Mouse (Mus musculus): ENCODE data around the gene Apoa4.
A peak's percentile ranks its signal among the peaks of the same experiment; 100 is the strongest.

The Apoa4 gene

DNA sequence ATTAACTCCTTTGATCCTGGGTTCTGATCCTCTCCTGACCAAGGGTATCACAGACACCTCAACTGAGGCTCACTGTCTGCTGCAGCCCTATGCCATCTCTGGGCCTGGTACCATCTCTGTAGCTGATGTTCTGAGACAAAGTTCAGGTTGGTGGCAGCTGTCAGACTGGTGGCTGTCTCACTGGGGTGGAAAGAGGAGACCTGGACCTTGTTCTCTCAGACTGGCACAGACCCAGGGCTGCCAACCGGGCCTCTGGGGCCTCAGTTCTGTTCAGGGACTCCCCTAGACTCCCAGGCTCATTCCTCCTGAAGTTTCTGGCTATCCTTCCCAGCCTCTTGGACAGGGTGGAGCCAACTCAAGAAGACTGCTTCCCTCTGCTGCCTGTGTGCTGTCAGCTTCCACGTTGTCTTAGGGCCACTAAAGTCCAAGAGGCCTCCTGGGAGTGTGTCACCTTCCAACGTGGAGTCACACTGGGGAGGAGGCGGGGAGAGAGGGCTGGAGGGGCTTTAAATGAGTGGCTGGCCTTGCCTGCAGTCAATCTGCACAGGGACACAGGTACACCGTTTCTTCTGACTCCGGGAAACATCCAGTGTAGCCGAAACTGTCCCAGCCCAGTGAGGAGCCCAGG is at the start of gene Apoa4:
TSS of gene Apoa4 (plus strand) at position 171 of the 628 bp plus-strand sequence.
- DNase-seq (ENCODE audit: low spot score in 2 of 2): no peak

DNA sequence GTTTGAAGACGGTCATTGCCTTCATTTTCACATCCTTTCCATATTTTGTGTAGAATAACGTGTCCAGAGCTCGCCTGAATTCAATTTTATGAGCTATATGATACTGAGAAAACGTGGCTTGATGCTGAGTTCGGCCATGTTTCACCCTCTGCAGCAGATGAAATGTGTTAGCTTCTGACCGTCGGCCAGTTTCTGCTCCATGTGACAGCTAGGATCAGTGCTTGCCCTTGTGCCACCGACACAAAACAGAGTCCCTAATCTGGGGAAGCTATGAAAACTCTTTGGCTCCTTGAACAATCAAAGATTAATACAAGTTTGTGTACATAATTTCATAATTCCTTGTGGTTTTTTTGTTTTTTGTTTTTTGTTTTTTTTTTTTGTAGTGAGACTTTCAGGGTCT is 49.3 kb upstream of the Apoa4 start:
- no peak for DNase-seq (ENCODE audit: low spot score in 2 of 2)

DNA sequence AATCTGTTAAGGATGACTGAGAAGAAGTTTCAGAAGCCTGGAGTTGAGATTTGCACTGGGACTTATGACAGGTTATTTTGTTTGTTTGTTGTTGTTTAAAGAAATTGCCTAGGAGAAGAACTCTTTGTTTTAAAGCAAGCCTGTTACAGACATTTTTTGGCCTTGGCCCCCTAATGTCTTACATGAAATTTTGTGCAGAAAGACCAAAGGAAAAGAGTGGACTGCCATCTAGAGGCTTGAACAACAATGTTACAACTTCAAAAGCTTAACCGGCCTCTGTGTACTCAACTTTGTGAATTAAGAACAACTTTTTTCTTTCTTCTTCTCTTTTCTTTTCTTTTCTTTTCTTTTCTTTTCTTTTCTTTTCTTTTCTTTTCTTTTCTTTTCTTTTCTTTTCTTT is 48.9 kb upstream of the Apoa4 start:
- DNase-seq (ENCODE audit: low spot score in 2 of 2): peak in 1 of 2 experiments; percentile 42

DNA sequence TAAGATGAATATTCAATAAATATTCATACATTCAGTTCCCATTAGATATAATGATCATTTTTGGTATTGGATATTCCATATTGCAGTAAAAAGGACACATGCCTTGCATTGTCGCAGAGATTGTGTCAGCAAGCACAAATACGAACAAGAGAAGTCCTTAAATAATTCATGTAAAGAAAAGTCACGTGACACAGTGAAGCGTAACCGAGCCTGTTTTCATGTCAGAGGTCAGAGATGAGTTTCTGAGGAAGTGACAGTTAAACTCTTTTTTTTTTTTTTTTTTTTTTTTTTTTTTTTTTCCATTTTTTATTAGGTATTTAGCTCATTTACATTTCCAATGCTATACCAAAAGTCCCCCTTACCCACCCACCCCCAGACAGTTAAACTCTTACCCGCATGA is 47.9 kb upstream of the Apoa4 start:
- DNase-seq (ENCODE audit: low spot score in 2 of 2): no peak

DNA sequence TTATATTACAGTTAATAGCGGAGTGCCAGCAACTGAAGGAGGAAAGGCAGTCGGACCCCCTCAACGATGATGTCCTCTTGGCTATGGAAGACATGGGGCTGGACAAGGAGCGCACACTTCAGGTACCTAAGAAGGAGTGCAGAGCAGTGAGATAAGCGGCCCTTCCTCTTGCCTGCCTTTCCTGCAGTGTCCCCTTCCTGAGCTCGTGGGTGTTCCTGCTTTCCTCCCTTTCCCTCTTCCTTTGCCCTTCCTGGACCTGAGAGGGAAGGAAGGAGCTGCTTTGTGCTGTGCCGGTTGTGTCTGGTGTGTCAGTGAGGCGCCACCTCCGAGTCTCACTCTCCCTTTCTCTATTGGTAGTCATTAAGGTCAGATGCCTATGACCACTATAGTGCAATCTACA is 45.7 kb upstream of the Apoa4 start:
- no peak for DNase-seq (ENCODE audit: low spot score in 2 of 2)

DNA sequence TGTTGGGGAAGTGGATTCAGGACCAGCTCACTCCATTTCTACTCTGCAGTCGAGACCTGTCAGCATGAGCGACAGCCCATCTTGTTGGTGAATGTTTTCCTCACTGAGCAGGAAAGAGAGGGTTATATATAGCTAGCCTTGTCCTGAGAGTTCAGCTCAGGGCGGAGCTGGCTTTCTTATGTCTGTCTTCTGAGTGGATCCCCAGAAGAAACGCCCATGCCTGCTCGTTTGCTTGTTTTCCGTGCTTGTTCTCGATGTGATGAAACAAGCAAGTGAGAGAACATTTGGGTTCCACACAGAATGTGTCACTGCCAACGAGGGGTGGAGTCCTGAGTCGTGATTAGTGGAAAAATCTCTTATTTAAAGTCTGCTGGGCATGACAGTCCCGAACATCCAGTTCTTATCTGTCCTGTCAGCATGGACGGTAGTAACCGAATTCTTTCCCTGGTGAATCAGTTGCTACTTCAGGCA is 43.8 kb upstream of the Apoa4 start:
- DNase-seq (ENCODE audit: low spot score in 2 of 2): no peak

DNA sequence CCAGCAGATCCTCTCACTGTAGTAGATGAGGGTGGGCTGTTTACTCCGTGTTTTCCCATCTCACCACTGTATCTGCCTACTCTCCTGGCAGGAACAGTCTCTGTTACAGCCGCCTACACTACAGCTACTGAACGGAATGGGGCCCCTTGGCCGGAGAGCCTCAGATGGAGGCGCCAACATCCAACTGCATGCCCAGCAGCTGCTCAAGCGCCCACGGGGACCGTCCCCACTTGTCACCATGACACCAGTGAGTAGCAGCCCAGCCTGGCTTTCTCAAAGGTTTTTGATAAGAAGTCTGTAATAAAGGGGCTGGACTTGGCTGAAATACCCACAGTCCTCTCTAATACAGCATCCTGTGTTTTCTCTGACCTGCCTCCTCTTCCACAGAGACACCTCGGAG is 42.0 kb upstream of the Apoa4 start:
- no peak for DNase-seq (ENCODE audit: low spot score in 2 of 2)

DNA sequence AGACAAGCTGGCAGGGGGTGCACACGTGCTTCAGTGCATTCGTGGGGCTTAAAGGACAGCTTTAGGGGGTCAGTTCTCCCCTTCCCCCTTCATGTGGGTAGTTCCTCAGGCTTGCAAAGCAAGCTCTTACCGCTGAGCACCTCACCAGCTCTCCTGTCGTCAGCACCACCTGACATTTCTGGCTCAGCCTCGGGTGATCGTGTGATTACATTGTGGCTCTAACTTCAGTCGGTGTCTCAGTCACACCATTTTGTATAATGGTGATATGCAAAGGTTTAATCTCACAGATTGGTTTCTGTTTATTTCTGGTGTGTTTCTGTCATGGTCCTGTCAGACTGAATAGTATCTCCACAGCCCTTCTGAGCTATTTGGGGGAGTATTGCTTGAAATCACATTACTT is 41.6 kb upstream of the Apoa4 start:
- DNase-seq (ENCODE audit: low spot score in 2 of 2): no peak

DNA sequence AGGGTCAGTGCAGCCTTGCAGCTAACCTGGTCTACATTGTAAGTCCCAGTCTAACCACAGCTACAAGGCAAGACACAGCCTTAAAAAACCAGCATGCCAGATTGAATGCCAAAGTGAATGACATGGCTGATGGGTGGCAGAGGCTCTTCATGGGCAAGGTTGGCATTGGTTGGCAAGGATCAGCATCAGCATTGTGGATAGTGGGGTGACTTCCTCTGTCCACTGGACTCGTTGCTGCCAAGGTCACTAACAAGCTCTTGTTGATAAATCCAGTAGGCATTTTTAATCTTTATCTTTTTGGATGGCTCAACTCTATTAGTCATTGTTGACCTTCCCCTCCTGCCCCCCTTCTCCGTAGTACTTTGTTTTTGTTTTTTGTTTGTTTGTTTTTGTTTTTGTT is 40.9 kb upstream of the Apoa4 start:
- DNase-seq (ENCODE audit: low spot score in 2 of 2): no peak

DNA sequence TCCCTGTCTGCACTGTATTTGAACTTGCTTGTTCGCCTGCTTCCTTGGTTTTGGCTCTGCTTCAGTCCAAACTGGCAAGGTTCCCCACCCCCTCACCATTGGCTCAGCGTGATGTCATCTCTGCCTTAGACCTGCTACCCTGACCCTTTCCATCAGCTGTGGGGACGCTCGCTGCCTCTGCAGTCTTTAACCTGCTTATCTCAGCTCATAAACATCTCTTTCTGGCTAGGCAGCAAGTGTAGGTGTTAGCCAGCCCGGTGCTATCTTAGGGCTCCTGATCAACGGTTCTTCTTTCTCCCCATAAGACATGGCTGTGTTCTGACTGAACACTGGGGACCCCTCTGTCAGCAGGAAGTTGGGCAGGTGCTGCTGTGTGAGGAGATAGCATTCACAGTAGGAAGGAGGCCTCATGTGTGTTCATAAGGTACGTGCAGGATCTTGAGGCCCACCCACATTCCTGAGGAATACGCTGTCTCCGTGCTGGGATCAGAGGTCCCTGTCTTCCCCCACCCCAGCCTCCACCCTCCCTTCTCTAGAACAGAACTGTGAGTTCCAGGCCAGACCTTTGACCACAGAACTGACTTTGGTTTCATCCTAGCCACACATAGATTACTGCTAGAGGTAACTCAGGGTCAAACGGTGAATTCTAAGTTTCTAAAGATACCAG is 33.5 kb upstream of the Apoa4 start:
- no peak for DNase-seq (ENCODE audit: low spot score in 2 of 2)

DNA sequence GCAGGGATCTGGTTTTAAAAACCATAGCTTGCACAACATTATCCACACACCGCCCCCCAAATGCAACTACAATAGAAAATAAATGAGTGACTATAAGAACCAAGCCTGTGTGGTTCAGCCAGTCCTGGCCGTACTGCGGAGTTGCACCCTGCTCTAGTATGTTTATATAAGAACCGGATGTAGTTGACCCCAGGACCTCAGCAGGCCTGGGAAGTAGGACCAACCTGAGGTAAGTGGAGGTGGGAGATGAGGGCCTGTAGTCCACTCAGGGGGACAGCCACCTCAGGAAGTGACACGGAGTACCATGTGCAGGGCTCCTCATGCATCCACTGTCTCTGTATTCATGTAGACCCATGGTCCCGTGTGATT is 33.0 kb upstream of the Apoa4 start:
- no peak for DNase-seq (ENCODE audit: low spot score in 2 of 2)

DNA sequence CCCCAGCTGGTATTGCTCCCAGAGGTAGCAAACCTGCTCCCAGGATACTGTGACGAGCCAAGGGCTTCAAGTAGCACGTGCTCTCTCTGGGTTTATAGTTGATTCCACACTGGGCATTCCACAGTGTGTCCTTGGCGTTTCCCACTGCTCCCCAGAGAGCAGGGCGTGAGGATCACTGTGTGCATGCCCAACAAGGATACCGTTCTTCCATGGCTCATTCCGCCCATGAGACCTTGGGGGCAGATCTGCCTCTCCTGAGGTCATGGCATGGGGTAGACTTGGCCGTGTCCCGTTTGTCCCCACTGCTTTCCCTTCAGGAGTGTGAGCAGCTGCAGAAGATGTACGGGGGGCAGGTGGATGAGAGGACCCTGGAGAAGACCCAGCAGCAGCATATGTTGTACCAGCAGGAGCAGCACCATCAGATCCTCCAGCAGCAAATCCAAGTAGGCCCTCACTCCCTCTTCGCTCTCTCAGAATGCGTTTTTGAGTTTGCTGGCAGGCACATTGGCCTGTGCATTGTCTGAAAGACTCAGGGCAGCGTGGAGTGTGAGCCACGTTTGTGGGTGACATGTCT is 32.0 kb upstream of the Apoa4 start:
- DNase-seq (ENCODE audit: low spot score in 2 of 2): no peak

DNA sequence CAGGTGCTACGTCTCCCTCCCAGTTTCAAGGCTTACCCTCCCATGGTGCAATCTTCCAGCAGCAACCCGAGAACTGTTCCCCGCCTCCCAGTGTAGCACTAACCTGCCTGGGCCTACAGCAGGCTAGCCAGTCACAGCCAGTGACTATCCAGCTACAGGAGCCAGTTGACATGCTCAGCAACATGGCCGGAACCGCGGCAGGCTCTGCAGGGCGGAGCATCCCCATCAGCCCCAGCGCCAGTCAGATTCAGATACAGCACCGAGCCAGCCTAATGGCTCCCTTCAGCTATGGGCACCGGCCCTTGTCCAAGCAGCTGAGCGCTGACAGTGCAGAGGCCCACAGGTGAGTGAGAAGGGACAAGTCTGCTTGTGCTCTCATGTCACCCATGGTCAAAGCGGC is 30.0 kb upstream of the Apoa4 start:
- no peak for DNase-seq (ENCODE audit: low spot score in 2 of 2)

DNA sequence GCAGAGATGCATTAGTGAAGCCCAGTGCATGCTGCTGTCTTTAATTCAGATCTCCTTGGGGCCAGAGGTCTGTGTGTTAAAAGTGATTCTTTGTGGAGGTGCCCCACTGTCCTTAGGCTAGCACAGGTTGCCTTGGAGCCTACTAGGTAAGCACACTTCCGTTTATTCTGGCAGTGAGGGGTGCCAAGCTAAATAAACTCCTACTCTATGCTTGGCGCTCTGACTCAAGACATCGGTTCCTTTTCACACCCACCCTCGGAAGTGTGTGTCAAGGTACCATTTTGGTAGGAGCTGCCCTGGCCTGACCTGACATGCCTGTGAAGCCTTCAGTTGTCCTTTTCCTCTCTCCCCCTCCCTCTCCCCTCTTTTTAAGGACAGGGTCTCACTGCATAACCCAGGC is 26.2 kb upstream of the Apoa4 start:
- DNase-seq (ENCODE audit: low spot score in 2 of 2): no peak

DNA sequence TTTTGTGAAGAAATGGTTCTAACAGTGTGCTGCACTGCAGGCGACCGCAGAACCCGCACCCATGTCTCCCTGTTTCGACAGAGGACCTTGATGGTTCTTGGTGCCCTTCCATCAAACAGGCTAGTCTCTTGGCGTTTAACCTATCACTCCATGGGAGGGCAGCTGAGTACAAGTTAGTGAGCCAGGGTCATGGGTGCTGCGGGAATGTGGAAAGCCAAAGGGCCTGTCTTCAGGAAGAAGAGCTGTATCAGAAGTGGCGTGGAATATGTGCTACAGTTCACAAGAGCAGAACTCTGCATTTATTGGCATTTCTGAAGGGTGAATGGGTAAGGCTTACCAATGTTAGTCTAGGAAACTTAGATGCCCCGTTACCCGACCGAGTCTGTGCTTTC is 25.6 kb upstream of the Apoa4 start:
- no peak for DNase-seq (ENCODE audit: low spot score in 2 of 2)

DNA sequence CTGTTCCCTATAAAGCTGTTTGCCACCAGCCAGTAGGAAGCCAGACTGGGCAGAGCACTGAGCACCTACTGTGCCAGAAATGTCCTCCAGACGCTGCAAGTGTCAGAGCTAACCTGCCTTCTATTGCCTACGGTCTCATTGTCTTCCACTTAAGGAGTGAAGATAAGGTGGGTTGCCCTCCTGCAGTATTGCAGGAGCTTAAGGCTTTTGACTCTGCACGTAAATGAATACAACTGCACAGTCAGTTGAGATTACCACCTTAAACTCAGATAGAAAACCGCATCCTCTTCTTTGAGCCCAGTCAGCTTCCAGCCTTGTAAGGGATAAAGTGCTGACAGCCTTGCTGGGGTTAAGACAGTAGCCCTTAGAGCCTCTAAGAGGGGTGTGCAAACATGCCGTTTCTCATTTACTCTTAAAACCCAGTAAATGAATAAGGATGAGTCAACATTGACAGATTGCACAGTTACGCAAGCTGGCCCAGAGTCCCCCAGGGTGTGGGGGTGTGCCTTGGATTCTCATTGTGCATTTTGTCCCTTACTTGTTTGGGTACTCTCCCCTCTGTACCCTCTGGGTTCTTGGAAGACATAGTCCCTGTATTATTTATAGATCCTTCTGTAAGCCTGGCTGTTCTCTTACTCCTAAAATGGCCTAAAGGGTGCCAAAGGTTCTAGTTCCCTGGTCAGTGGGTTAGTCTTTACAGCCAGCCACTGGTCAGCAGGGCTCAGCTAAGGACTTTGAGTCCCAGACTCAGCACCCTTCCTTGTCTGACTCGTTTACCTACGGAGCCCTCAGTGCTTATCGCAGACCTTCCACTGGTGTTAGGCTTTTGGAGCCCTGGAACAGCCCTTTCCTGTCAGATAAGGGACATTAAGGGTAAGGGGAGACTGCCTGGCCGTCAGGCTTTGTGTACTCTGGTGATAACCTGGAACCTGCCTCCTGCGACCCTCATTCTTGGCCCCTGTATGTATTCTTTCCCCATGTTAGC is 24.9 kb upstream of the Apoa4 start:
- DNase-seq (ENCODE audit: low spot score in 2 of 2): no peak

DNA sequence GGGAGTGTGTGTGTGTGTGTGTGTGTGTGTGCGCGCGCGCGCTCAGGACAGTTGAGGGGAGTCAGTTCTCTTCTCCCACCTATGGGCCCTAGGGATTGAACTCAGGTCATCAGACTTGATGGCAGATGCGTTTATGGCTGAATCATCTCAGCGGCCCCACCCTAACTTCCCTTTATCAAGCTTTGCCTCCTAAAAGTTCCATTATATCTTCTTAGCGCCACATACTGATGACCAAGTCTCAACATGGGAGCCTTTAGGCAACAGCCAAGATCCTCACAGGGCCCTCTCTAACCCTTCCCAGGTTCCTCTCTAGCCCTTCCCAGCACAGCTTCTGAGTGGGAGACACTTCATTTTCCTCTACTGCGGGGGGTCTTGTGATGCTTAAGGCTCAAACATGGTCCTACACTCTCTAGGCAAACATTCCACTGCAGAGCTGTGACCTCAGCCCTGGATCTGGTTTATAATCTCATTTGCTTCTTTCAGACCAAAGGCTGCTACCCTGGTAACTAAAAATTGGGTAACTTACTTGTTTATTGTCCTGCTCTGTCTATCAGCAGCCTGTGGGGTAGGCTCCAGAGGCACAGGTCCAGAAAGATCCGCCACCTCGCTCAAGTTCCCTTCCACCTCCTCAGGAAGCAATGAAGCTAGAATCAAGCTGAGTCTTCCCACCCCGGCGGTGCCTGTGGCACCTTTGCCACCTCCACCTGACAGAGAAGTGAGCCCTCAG is 23.6 kb upstream of the Apoa4 start:
- no peak for DNase-seq (ENCODE audit: low spot score in 2 of 2)

DNA sequence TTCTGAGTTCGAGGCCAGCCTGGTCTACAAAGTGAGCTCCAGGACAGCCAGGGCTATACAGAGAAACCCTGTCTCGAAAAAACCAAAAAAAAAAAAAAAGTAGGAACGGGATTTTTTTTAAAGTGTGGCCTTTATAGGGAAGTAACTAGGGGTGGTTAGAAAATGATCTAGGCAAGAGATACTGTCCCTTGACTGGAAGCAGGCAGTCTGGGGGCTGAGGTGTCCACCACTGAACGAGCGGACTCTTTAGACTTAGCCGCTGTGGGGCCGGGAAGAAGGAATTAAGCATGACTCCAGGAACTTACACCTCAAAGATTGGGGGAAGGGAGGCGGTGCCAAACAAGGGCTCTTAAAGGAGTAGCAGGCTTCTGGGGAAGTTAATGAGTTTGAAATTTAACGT is 22.3 kb upstream of the Apoa4 start:
- DNase-seq (ENCODE audit: low spot score in 2 of 2): no peak

DNA sequence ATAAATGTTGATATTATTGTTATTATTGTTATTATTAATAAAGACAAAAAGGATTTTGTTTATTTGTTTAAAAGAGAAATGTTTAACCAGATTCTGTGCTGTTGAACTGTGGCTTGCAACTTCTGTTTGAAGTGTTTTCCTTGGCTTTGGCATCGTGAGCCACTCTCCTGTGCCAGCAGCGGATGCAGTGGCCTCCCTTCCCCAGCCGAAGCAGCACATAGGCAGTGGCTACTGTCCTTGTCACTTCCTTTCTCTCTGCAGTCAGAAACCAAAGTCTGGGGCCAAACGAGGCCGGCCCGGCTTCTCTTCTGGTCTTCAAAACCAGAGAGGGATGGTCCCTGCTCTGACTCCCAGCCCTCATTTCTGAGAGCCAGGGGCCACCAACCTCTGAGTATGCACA is 17.4 kb upstream of the Apoa4 start:
- no peak for DNase-seq (ENCODE audit: low spot score in 2 of 2)

DNA sequence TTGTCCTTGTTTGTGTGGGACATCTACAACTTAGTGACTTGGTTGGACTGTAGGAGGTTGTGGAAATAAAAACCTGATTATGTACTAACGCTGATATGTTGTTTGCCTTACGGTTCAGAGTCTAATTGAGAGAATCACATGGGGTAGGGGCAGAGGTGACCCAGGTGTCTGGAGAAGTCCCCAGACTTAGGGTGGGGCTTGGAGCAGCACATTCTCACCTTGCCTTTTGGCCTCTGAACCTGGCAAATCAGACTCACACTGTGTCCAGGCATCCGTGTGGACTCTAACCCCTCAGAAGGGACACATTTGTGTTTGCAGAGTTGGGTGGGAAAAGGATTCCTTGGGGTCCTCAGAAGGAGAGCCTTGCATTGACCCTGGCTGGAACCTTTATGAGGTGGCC is 16.4 kb upstream of the Apoa4 start:
- DNase-seq (ENCODE audit: low spot score in 2 of 2): no peak

DNA sequence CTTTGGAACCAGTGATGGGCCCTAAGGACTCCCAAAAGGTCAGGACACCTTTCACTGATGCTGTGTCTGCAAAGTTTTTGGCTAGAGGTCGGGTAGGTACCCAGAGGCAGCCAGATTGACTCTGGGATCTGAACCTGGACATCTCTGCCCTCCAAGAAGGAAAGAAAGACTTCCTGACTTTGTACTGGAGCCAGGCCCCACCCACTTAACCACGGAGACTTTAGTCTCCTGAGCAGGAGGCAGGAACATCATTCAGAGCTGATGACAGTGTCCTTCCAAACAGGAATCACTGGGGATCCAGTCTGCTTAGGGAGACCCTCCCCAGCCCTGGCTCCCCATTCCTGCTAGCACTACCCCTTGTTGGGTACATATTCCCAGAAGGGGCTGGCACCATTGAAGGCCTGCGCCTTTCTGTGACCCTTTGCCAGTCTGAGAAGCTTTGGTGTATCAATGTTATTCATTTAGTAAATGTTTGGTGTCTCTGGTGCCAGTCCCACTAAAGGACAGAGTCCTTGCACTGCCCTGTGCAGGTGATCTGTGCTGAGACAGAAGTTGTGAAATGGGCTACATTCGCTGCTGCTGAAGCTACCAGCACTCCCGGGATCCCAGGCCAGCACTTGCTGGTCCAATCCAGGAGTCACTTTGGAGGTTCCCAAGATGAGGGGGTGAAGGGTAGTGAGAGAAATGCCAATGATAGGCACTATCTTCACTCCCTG is 15.4 kb upstream of the Apoa4 start:
- no peak for DNase-seq (ENCODE audit: low spot score in 2 of 2)

Data from thymus, postnatal 10 days (tissue).